Mouse (Mus musculus): ENCODE results near the gene Mrpl35.

Mrpl35 gene

GRCm38 (mm10) chr6:71801011-71801713, 25.6 kb downstream of the Mrpl35 start:
- no peak for DNase-seq (ENCODE audit: inconsistent age in 2 of 2, low spot score in 1 of 2)

GRCm38 (mm10) chr6:71799391-71799790, 27.4 kb downstream of the Mrpl35 start:
- DNase-seq (ENCODE audit: inconsistent age in 2 of 2, low spot score in 1 of 2), result peak; percentile 38 to 71

- DNase-seq (ENCODE audit: inconsistent age in 2 of 2, low spot score in 1 of 2), result no peak
Observed at GRCm38 (mm10) chr6:71791771-71792170, 35.0 kb downstream of the Mrpl35 start.

GRCm38 (mm10) chr6:71788348-71788747, 38.4 kb downstream of the Mrpl35 start:
- DNase-seq (ENCODE audit: inconsistent age in 2 of 2, low spot score in 1 of 2), result no peak

- peak in 1 of 2 experiments; percentile 51 for DNase-seq (ENCODE audit: inconsistent age in 2 of 2, low spot score in 1 of 2)
Observed at GRCm38 (mm10) chr6:71783165-71783564, 43.6 kb downstream of the Mrpl35 start.

- DNase-seq (ENCODE audit: inconsistent age in 2 of 2, low spot score in 1 of 2), result no peak
Observed at GRCm38 (mm10) chr6:71780431-71780830, 46.3 kb downstream of the Mrpl35 start.

GRCm38 (mm10) chr6:71779831-71780230, 46.9 kb downstream of the Mrpl35 start:
- no peak for DNase-seq (ENCODE audit: inconsistent age in 2 of 2, low spot score in 1 of 2)

GRCm38 (mm10) chr6:71778016-71778415, 48.8 kb downstream of the Mrpl35 start:
- DNase-seq (ENCODE audit: inconsistent age in 2 of 2, low spot score in 1 of 2), result no peak

- DNase-seq (ENCODE audit: inconsistent age in 2 of 2, low spot score in 1 of 2), result peak; percentile 78 to 87
Observed at GRCm38 (mm10) chr6:71772636-71773208, 54.0 kb downstream of the Mrpl35 start.

- no peak for DNase-seq (ENCODE audit: inconsistent age in 2 of 2, low spot score in 1 of 2)
Observed at GRCm38 (mm10) chr6:71772156-71772555, 54.6 kb downstream of the Mrpl35 start.

- DNase-seq (ENCODE audit: inconsistent age in 2 of 2, low spot score in 1 of 2), result no peak
Observed at GRCm38 (mm10) chr6:71771282-71771681, 55.5 kb downstream of the Mrpl35 start.

GRCm38 (mm10) chr6:71770856-71771255, 55.9 kb downstream of the Mrpl35 start:
- no peak for DNase-seq (ENCODE audit: inconsistent age in 2 of 2, low spot score in 1 of 2)

- peak; percentile 30 to 77 for DNase-seq (ENCODE audit: inconsistent age in 2 of 2, low spot score in 1 of 2)
Observed at GRCm38 (mm10) chr6:71769901-71770690, 56.7 kb downstream of the Mrpl35 start.

- DNase-seq (ENCODE audit: inconsistent age in 2 of 2, low spot score in 1 of 2), result no peak
Observed at GRCm38 (mm10) chr6:71767761-71768160, 59.0 kb downstream of the Mrpl35 start.

All from adrenal gland, adult (tissue).